Mouse (Mus musculus): ENCODE results near the gene Snx27. TPM values are rescaled to one million over a fixed set of nuclear protein-coding genes. Genes with fewer than 3 reads are reported as not detected.

The Snx27 gene
- polyA plus RNA-seq, 1 experiment from 2014 or later = 60.0 TPM

DNA sequence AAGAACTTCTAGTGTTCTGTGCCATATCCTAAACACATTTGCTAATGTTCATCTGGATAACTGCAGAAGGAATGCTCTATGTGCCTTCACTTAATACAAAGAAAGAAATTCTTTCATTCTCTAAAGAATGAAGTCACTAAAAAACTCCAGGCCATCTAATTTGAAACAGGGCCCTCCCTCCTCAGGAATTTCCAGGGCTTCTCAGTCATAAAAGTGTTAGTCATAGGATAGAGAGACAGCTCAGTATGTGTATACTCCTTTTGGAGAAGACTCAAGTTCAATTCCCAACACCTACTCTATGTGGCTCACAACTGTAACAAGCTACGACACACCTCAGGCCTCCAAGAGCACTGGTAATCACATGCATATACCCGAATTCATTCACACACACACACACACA is 17.0 kb downstream of the Snx27 start:
- Histone ChIP-seq H3K9me3 (no peaks in the 10 kb centered on the region), H3K4me2 (no peak overlapping the region), H3K36me3 (peaks cover 6% of the 10 kb centered on the region; the same call in 1 of the 2 replicates), H3K4me3 (no peak overlapping the region), H3K9ac (no peak overlapping the region), H3K4me1 (peaks cover 16% of the 10 kb centered on the region), H3K27ac (peak overlapping the region; percentile 75; the same call in 1 of the 2 replicates), H3K27me3 (no peaks in the 10 kb centered on the region)
- 63% methylated on average over 2 of the region's 2 CpGs for WGBS
- ATAC-seq (ENCODE audit: insufficient number of reproducible peaks, insufficient read depth, low FRiP score, low TSS enrichment, low read depth) = 0 out of 2 replicates have a peak, but pooled peaks have one; percentile 56

DNA sequence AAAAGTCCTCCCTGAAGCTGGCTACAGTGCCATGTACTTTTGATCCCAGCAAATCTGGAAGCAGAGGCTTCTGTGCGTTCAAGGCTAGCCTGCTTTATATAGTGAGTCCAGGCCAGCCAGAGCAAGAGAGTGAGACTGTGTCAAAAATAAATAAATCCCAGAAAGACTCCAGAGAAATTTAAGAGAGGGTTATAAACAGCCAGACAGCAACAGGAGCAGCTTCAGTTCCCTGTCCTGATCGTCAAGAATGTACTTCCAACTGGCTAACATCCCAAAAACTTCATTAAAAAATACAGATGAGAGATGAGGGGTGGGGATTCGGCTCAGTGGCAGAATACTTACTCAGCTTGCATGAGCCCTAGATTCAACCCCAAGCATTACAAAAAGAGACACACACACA is 17.4 kb downstream of the Snx27 start:
- H3K4me2 ChIP-seq = no peak overlapping the region
- H3K27ac ChIP-seq = peak overlapping the region; percentile 75; the same call in 1 of the 2 replicates
- peaks cover 7% of the 10 kb centered on the region; the same call in 1 of the 2 replicates for H3K36me3 ChIP-seq
- no peak for ATAC-seq (ENCODE audit: insufficient number of reproducible peaks, insufficient read depth, low FRiP score, low TSS enrichment, low read depth)
- no peaks in the 10 kb centered on the region for H3K9me3 ChIP-seq
- H3K4me1 ChIP-seq = peaks cover 16% of the 10 kb centered on the region
- no peaks in the 10 kb centered on the region for H3K27me3 ChIP-seq
- H3K9ac ChIP-seq = no peak overlapping the region
- WGBS = 17% methylated on average over 3 of the region's 3 CpGs
- H3K4me3 ChIP-seq = no peak overlapping the region

DNA sequence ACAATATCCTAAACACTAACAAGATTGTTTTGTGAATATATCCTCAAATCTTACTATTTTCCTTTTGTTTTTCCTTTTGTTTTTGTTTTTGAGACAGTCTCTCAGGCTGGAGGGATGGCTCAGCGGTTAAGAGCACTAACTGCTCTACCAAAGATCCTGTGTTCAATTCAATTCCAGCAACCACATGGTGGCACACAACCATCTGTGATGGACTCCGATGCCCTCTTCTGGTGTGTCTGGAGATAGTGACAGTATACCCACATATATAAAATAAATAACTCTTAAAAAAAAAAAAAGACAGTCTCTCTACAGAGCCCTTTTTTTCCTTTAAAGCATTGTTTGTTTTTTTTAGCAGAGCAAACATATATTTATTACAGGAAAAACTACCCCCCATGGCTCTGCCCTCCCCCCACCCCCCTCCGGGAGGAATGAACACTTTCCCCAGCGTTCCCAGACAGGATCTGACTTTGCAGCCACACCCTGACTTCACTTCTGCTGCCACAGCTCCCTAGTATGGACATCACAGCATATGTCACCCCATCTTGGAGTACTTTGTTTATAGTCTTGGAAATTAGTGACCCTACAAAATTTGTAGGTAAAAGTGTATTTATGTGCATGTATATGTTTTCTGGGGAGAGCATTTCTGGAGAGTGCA is 18.0 kb downstream of the Snx27 start:
- H3K27ac ChIP-seq = peak overlapping the region; percentile 75; the same call in 1 of the 2 replicates
- WGBS = 63% methylated on average over 4 of the region's 4 CpGs
- no peak overlapping the region for H3K4me3 ChIP-seq
- H3K27me3 ChIP-seq = no peaks in the 10 kb centered on the region
- no peak for ATAC-seq (ENCODE audit: insufficient number of reproducible peaks, insufficient read depth, low FRiP score, low TSS enrichment, low read depth)
- H3K36me3 ChIP-seq = peaks cover 13% of the 10 kb centered on the region
- no peaks in the 10 kb centered on the region for H3K9me3 ChIP-seq
- no peak overlapping the region for H3K4me2 ChIP-seq
- no peak overlapping the region for H3K9ac ChIP-seq
- H3K4me1 ChIP-seq = peaks cover 16% of the 10 kb centered on the region

DNA sequence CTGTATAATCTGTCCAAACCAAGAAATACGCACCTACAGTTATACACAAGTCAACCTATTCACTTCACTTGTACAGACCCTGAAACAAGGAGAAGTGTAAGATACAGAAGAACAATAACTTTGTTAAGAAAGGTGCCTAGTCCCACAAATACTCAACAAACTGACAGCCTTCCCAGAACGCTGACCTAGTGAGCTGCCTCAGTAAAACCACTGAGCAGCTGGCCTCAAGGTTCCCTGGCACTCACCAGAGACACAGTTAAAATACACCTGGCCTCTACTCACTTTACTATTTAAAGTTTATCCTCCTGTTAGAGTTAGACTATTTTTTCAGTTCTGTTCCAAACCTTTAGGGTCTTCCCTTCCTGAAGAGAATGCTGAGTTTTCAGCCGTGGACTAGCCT is 19.4 kb downstream of the Snx27 start:
- H3K9ac ChIP-seq = no peak overlapping the region
- H3K27me3 ChIP-seq = no peaks in the 10 kb centered on the region
- H3K4me1 ChIP-seq = peaks cover 16% of the 10 kb centered on the region
- H3K4me3 ChIP-seq = no peak overlapping the region
- H3K4me2 ChIP-seq = no peak overlapping the region
- no peaks in the 10 kb centered on the region for H3K9me3 ChIP-seq
- no peak for ATAC-seq (ENCODE audit: insufficient number of reproducible peaks, insufficient read depth, low FRiP score, low TSS enrichment, low read depth)
- peaks cover 23% of the 10 kb centered on the region for H3K36me3 ChIP-seq
- WGBS = 74% methylated on average over 3 of the region's 3 CpGs
- H3K27ac ChIP-seq = no peak overlapping the region

DNA sequence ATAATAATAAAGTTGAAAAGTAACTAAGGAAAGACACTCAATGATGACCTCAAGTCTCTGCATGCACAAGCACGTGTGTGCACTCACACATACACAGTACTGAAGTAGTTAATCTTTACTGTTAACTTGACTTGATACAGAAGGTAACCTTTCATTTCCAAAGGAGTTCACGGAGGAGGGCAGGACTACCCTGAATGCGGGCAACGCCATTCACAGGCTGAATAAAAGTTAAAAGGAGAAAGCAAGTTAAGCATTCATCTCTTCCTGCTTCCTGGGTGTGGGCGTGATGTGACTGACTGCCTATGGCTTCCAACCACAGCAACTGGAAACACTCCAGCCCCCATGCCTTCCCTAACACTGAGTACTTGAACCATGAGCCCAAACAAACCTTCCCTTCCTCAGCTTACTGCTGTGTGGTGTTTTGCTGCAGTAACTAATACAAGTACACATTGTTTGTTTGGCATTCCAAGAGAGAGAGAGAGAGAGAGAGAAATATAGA is 22.5 kb downstream of the Snx27 start:
- H3K27me3 ChIP-seq = no peaks in the 10 kb centered on the region
- peaks cover 4% of the 10 kb centered on the region; the same call in 1 of the 2 replicates for H3K4me1 ChIP-seq
- H3K9me3 ChIP-seq = no peaks in the 10 kb centered on the region
- H3K4me2 ChIP-seq = no peak overlapping the region
- peaks cover 33% of the 10 kb centered on the region for H3K36me3 ChIP-seq
- 84% methylated on average over 5 of the region's 5 CpGs for WGBS
- ATAC-seq (ENCODE audit: insufficient number of reproducible peaks, insufficient read depth, low FRiP score, low TSS enrichment, low read depth) = no peak
- no peak overlapping the region for H3K9ac ChIP-seq
- no peak overlapping the region for H3K4me3 ChIP-seq
- H3K27ac ChIP-seq = no peak overlapping the region

DNA sequence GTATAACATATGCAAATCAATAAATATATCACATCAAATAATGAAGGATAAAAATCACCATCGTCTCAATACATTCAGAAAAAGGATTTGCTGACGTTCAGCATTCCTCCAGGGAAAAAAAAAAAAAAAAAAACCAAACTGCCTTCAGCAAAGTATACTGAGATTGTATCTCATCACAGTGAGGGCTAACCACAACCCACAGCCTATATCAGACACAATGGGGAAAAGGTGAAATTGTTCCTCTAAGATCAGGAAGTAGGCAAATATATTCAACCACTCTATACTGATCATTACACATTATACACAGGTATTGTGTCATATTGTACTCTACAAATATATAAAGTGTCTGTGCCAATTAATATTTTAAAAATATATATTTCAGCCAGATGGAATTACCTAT is 33.5 kb downstream of the Snx27 start:
- H3K4me2 ChIP-seq = no peak overlapping the region
- H3K27me3 ChIP-seq = no peaks in the 10 kb centered on the region
- 79% methylated on average over 2 of the region's 2 CpGs for WGBS
- no peak overlapping the region for H3K27ac ChIP-seq
- H3K4me3 ChIP-seq = no peak overlapping the region
- no peaks in the 10 kb centered on the region; the same call in 1 of the 2 replicates for H3K36me3 ChIP-seq
- H3K4me1 ChIP-seq = no peaks in the 10 kb centered on the region
- no peak for ATAC-seq (ENCODE audit: insufficient number of reproducible peaks, insufficient read depth, low FRiP score, low TSS enrichment, low read depth)
- H3K9me3 ChIP-seq = no peaks in the 10 kb centered on the region
- no peak overlapping the region for H3K9ac ChIP-seq

DNA sequence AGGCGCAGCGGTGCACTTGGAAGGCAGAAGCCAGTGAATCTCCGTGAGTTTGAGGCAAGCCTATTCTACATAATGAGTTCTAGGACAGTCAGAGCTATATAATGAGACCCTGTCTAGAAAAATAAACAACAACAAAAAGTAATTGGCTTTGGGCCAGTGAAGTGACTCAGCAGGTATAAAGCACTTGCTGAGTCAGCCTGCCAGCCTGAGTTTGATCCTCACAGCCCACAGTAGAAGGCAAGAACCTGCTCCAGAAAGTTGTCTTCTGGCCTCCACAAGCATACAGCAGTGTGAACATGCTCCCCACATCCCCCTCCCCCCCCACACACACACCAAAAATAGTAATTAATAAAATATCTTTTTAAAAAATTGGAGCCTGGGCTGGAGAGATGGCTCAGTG is 45.3 kb downstream of the Snx27 start:
- H3K36me3 ChIP-seq = peaks cover 22% of the 10 kb centered on the region
- no peaks in the 10 kb centered on the region for H3K9me3 ChIP-seq
- no peak for ATAC-seq (ENCODE audit: insufficient number of reproducible peaks, insufficient read depth, low FRiP score, low TSS enrichment, low read depth)
- no peaks in the 10 kb centered on the region for H3K27me3 ChIP-seq
- WGBS = 85% methylated on average over 3 of the region's 3 CpGs
- H3K9ac ChIP-seq = no peak overlapping the region
- H3K27ac ChIP-seq = no peak overlapping the region
- H3K4me1 ChIP-seq = no peaks in the 10 kb centered on the region
- no peak overlapping the region for H3K4me3 ChIP-seq
- H3K4me2 ChIP-seq = no peak overlapping the region

DNA sequence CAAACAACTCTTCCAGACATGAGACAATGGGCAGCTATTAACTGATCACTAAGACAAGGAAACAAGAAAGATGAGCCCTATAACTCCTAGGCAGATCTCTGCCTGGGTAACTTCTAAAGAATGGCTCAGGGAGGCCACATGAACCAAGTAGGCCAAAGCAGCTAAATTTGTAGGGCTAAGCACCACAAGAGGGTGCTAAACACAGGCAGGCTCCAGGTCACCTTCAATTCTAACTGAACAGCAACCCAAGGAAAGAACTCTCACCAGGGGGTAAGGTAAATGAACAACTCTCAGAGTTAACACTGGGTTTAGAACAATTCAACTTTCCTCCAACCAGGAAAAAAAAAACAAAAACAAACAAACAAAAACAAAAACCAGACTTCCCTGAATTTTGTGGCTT is 48.5 kb downstream of the Snx27 start:
- no peak for ATAC-seq (ENCODE audit: insufficient number of reproducible peaks, insufficient read depth, low FRiP score, low TSS enrichment, low read depth)
- H3K4me1 ChIP-seq = no peaks in the 10 kb centered on the region
- no peaks in the 10 kb centered on the region for H3K27me3 ChIP-seq
- H3K4me3 ChIP-seq = no peak overlapping the region
- no peaks in the 10 kb centered on the region for H3K9me3 ChIP-seq
- no peak overlapping the region for H3K27ac ChIP-seq
- peaks cover 22% of the 10 kb centered on the region for H3K36me3 ChIP-seq
- no peak overlapping the region for H3K9ac ChIP-seq
- H3K4me2 ChIP-seq = no peak overlapping the region

DNA sequence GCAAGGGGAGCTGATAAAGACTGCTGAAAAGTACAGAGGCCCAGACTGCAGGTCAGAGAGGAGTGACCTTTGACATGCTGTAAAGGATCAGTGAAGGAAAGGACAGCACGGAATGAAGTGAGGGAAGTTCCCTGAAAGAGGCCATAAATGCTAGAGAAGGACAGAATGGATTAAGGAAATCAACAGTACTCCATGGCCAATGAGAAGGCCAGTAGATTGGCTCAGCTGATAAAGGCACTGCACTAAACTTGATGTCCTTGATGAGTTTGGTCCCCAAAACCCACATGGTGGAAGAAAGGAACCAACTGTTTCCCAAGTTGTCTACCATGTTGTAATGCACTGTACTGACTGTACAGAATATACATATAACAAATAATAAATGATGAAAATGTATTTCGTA is 55.8 kb downstream of the Snx27 start:
- Histone ChIP-seq H3K4me1 (no peaks in the 10 kb centered on the region), H3K4me3 (no peak overlapping the region), H3K9me3 (no peaks in the 10 kb centered on the region), H3K9ac (no peak overlapping the region), H3K4me2 (no peak overlapping the region), H3K27ac (no peak overlapping the region), H3K27me3 (no peaks in the 10 kb centered on the region), H3K36me3 (peaks cover 47% of the 10 kb centered on the region)
- no peak for ATAC-seq (ENCODE audit: insufficient number of reproducible peaks, insufficient read depth, low FRiP score, low TSS enrichment, low read depth)
- WGBS = 79% methylated on average over 2 of the region's 2 CpGs

DNA sequence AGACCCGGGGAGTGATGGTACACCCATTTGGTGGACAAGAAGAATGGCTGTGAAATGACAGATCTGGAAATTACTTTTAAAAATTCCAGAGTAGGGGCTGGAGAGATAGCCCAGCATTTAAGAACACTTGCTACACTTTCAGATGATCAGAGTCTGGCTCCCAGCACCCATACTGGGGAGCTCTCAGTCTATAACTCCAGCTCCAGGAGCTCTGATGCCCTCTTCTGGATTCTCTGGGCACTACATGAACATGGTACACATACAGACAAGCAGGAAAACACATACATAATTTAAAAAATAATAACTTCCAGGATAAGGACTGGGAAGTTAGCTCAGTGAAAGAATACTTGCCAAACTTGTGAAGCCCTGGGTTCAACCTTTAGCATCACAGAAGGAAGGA is 75.9 kb downstream of the Snx27 start:
- no peak overlapping the region for H3K27ac ChIP-seq
- H3K4me1 ChIP-seq = no peaks in the 10 kb centered on the region
- no peak overlapping the region for H3K4me3 ChIP-seq
- ATAC-seq (ENCODE audit: insufficient number of reproducible peaks, insufficient read depth, low FRiP score, low TSS enrichment, low read depth) = no peak
- WGBS = 94% methylated on average over 1 of the region's 1 CpGs
- peaks cover 49% of the 10 kb centered on the region for H3K36me3 ChIP-seq
- no peaks in the 10 kb centered on the region for H3K27me3 ChIP-seq
- no peak overlapping the region for H3K9ac ChIP-seq
- H3K9me3 ChIP-seq = no peaks in the 10 kb centered on the region
- no peak overlapping the region for H3K4me2 ChIP-seq

DNA sequence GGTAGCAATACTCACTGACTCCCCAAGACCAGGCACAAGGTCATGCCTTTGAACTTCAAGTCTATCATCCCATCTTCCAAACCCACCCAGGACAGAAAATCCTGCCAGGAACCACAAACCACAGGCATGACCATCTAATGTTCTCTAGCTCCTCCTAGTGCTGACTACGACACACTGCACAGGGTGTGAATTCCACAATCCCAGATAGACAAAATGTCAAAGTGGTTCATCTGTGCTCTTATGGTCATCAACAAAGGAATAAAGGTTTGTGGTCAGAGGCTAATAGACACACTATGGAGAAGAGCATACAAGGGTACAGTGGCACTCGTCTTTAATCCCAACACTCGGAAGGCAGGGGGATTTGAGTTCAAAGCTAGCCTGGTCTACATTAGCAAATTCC is 80.3 kb downstream of the Snx27 start:
- peaks cover 60% of the 10 kb centered on the region for H3K36me3 ChIP-seq

DNA sequence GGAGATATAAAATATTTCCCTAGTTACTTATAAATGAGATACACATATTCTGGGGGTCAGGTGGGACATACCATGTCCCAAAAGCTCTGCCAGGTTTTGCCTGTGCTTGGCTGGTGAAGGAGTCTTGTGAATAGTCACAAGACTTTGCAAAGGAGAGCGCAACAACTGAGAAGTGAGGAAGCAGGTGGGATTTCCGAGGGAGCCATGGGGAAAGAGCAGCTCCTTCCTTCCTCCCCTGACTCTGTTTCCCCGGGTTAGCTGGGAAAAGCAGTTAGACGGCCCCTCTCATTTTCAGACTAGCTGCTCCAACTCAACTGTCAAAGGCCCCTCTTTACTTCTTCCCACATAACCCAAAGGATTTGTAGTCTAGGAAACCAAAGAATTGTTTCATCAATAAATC is 85.4 kb downstream of the Snx27 start:
- Histone ChIP-seq H3K4me3 (no peak overlapping the region), H3K9me3 (no peaks in the 10 kb centered on the region), H3K36me3 (peaks cover 72% of the 10 kb centered on the region), H3K27ac (no peak overlapping the region), H3K9ac (no peak overlapping the region), H3K27me3 (no peaks in the 10 kb centered on the region), H3K4me2 (no peak overlapping the region), H3K4me1 (no peaks in the 10 kb centered on the region)
- no peak for ATAC-seq (ENCODE audit: insufficient number of reproducible peaks, insufficient read depth, low FRiP score, low TSS enrichment, low read depth)
- WGBS = 84% methylated on average over 4 of the region's 4 CpGs

More for the DNA sequence above, 80.3 kb downstream of the Snx27 start:
- H3K27me3 ChIP-seq = no peaks in the 10 kb centered on the region
- no peaks in the 10 kb centered on the region for H3K4me1 ChIP-seq
- 79% methylated on average over 3 of the region's 3 CpGs for WGBS
- H3K9ac ChIP-seq = no peak overlapping the region
- no peak overlapping the region for H3K4me2 ChIP-seq
- H3K4me3 ChIP-seq = no peak overlapping the region
- no peak overlapping the region for H3K27ac ChIP-seq
- no peaks in the 10 kb centered on the region for H3K9me3 ChIP-seq
- no peak for ATAC-seq (ENCODE audit: insufficient number of reproducible peaks, insufficient read depth, low FRiP score, low TSS enrichment, low read depth)

All from embryonic facial prominence, embryonic 13.5 days (tissue).